Comparison of ENCODE assay signal across 15 mouse cellular contexts in the genomic region with DNA sequence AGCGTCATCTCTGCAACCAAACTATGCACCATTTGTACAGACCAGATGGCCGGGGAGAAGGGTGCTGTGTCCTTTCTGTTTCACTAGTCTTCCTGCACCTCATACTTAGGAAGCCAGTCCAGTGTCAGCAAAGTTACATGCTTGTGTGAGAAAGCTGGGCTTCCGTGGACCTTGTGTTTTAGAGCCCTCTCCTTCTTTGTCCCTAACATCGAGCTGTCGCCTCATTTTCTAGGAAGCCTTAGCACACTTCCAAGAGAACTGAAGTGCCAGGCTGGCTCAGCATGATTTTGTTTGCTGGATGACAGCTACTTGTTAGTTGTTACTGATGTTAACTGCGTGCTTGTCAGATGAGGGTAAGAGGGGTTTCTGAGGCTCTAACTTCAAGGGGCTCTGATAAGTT.
"Had no signal": no experiment of that assay in that cellular context is flagged by ENCODE, and none has a peak within 500 bp of the region (broad histone marks: within the 10 kb centered on the region; RNA-seq: fewer than 3 reads in every experiment).

No protein-coding gene starts in this region.

- H3K4me3 ChIP-seq: left cerebral cortex, adult 2 months; limb, embryonic 10.5 days; myocyte; neural tube, embryonic 15.5 days; stomach, embryonic 15.5 days had no signal

- H3K4me2 ChIP-seq: neural tube, embryonic 15.5 days; stomach, embryonic 15.5 days had no signal

- H3K27me3 ChIP-seq: neural tube, embryonic 15.5 days; stomach, embryonic 15.5 days had no signal

- H3K9me3 ChIP-seq: limb, embryonic 10.5 days; neural tube, embryonic 15.5 days; stomach, embryonic 15.5 days had no signal

- H3K27ac ChIP-seq: left cerebral cortex, adult 2 months; limb, embryonic 10.5 days; liver, embryonic 14.5 days; neural tube, embryonic 15.5 days had no signal

- H3K9ac ChIP-seq: liver, embryonic 14.5 days; neural tube, embryonic 15.5 days; stomach, embryonic 15.5 days had no signal

- DNase-seq: kidney, adult 2 months; kidney, postnatal 25 days; lung, postnatal 14 days; midbrain, embryonic 14.5 days; right cerebral cortex, adult 18-20 months; right cerebral cortex, postnatal 25 days; spleen, adult 18-20 months; thymus, adult 2 months; thymus, postnatal 25 days had no signal

- H3K36me3 ChIP-seq: neural tube, embryonic 15.5 days; stomach, embryonic 15.5 days had no signal

- H3K4me1 ChIP-seq: neural tube, embryonic 15.5 days had no signal
